Mouse (Mus musculus): ENCODE data around the gene Insl6. TPM values are rescaled to one million over a fixed set of nuclear protein-coding genes. Genes with fewer than 3 reads are reported as not detected.
A peak's percentile ranks its signal among the peaks of the same experiment; 100 is the strongest.

Gene Insl6
- total and polyA plus RNA-seq, 3 experiments, result 5.1 to 11.2 (median 8.5) TPM

DNA sequence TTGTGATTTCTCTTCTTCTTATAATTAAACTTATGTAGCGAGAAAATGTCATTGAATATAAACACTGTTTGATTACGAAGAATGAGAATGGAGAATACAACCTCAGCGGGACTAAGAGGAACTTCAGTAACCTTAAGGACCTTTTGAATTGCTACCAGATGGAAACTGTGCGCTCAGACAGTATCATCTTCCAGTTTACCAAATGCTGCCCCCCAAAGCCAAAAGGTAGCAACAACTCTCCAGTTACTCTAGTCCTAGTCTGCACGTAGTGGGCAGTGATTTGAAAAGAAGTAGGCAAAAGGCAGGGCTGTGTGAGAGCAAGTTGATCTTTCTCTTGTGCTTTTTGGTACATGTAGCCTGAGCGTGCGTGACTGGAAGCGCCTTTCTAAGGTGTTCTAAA lies 37.3 kb downstream of the Insl6 start:
- no peaks in the 10 kb centered on the region for H3K27me3 ChIP-seq (replicated peaks)
- H3K79me2 ChIP-seq (replicated peaks; ENCODE audit: control insufficient read depth, extremely low read depth, insufficient read depth, poor library complexity, severe bottlenecking), result no peaks in the 10 kb centered on the region
- H3K36me3 ChIP-seq (replicated peaks in 1 of 2; ENCODE audit: control insufficient read depth in 1 of 2, insufficient read depth in 1 of 2, low read length in 1 of 2), result peaks cover 24 to 50% of the 10 kb centered on the region in 2 experiments
- no peak overlapping the region for H3K4me2 ChIP-seq (ENCODE audit: insufficient read depth, low read depth, poor library complexity, severe bottlenecking)
- H3K27ac ChIP-seq (ENCODE audit: insufficient read depth, low read depth), result no peak overlapping the region
- H3K9me3 ChIP-seq (replicated peaks; ENCODE audit: low read length), result no peaks in the 10 kb centered on the region
- in situ Hi-C loops (cut with MboI; ENCODE audit: low pct_ligation_motif_present, low pct_unique_long_range_greater_than_20kb, low sequenced_read_pairs), result no loop called here
- H3K4me3 ChIP-seq (replicated peaks in 1 of 3; ENCODE audit: low read depth in 2 of 3, low read length in 2 of 3, poor library complexity in 1 of 3), result no peak overlapping the region
- H3K4me1 ChIP-seq (ENCODE audit: control insufficient read depth in 1 of 2, insufficient read depth in 2 of 2), result no peaks in the 10 kb centered on the region; a peak in 1 of 4 replicates
- H3K9ac ChIP-seq (ENCODE audit: insufficient read depth, low read depth), result no peak overlapping the region
- TF ChIP-seq CTCF (conservative IDR thresholded peaks at IDR 0.05 in 1 of 2, IDR thresholded peaks at IDR 0.05 in 1 of 2; ENCODE audit: low read depth in 2 of 2, low read length in 2 of 2), result peak in 1 of 2 experiments; percentile 35; a peak in 2 of 4 replicates
- peak; percentile 20; the same call in 1 of the 2 replicates for TF ChIP-seq SMC3 (IDR thresholded peaks at IDR 0.05; ENCODE audit: low read depth, low read length)
- TF ChIP-seq RAD21 (IDR thresholded peaks at IDR 0.05; ENCODE audit: low read depth, low read length), result peak; percentile 27
- TF ChIP-seq MYC (IDR thresholded peaks at IDR 0.05; ENCODE audit: low read depth, low read length), result no peak
- DNase-seq (ENCODE audit: extremely low read depth), result no peak
- dilution Hi-C loops (cut with MboI; ENCODE audit: extremely low pct_ligation_motif_present, extremely low pct_unique_long_range_greater_than_20kb, low sequenced_read_pairs), result no loop called here

- DNase-seq (ENCODE audit: extremely low read depth), result no peak
- no peaks in the 10 kb centered on the region for H3K27me3 ChIP-seq (replicated peaks)
- H3K4me2 ChIP-seq (ENCODE audit: insufficient read depth, low read depth, poor library complexity, severe bottlenecking), result no peak overlapping the region
- no peak for TF ChIP-seq GABPA (IDR thresholded peaks at IDR 0.05; ENCODE audit: insufficient replicate concordance, low read depth, low read length)
- TF ChIP-seq JUND (conservative IDR thresholded peaks at IDR 0.05; ENCODE audit: low read depth, low read length), result no peak
- TF ChIP-seq CTCF (conservative IDR thresholded peaks at IDR 0.05 in 1 of 2, IDR thresholded peaks at IDR 0.05 in 1 of 2; ENCODE audit: low read depth in 2 of 2, low read length in 2 of 2), result no peak
- no peak for TF ChIP-seq TBP (conservative IDR thresholded peaks at IDR 0.05; ENCODE audit: low read depth, low read length)
- TF ChIP-seq MYC (IDR thresholded peaks at IDR 0.05; ENCODE audit: low read depth, low read length), result no peak
- TF ChIP-seq EP300 (IDR thresholded peaks at IDR 0.05; ENCODE audit: low read length), result no peak
- no peak for TF ChIP-seq CHD1 (IDR thresholded peaks at IDR 0.05; ENCODE audit: low read depth, low read length)
- no peak for TF ChIP-seq ZNF384 (IDR thresholded peaks at IDR 0.05; ENCODE audit: low read depth, low read length)
- TF ChIP-seq ELF1 (IDR thresholded peaks at IDR 0.05; ENCODE audit: low read depth, low read length), result no peak
- peaks cover 12 to 34% of the 10 kb centered on the region in 2 experiments for H3K36me3 ChIP-seq (replicated peaks in 1 of 2; ENCODE audit: control insufficient read depth in 1 of 2, insufficient read depth in 1 of 2, low read length in 1 of 2)
- no peaks in the 10 kb centered on the region for H3K9me3 ChIP-seq (replicated peaks; ENCODE audit: low read length)
- in situ Hi-C loops (cut with MboI; ENCODE audit: low pct_ligation_motif_present, low pct_unique_long_range_greater_than_20kb, low sequenced_read_pairs), result no loop called here
- H3K4me3 ChIP-seq (replicated peaks in 1 of 3; ENCODE audit: low read depth in 2 of 3, low read length in 2 of 3, poor library complexity in 1 of 3), result no peak overlapping the region
- no peaks in the 10 kb centered on the region for H3K79me2 ChIP-seq (replicated peaks; ENCODE audit: control insufficient read depth, extremely low read depth, insufficient read depth, poor library complexity, severe bottlenecking)
- no peaks in the 10 kb centered on the region for H3K4me1 ChIP-seq (ENCODE audit: control insufficient read depth in 1 of 2, insufficient read depth in 2 of 2)
- no peak overlapping the region for H3K27ac ChIP-seq (ENCODE audit: insufficient read depth, low read depth)
- H3K9ac ChIP-seq (ENCODE audit: insufficient read depth, low read depth), result no peak overlapping the region
- dilution Hi-C loops (cut with MboI; ENCODE audit: extremely low pct_ligation_motif_present, extremely low pct_unique_long_range_greater_than_20kb, low sequenced_read_pairs), result no loop called here
These were observed 39.7 kb downstream of the Insl6 start for GRCm38 (mm10) chr19:29285451-29285869.

GRCm38 (mm10) chr19:29278944-29279587 lies 46.1 kb downstream of the Insl6 start:
- Histone ChIP-seq H3K27me3 (replicated peaks) (no peaks in the 10 kb centered on the region), H3K9me3 (replicated peaks; ENCODE audit: low read length) (no peaks in the 10 kb centered on the region), H3K9ac (ENCODE audit: insufficient read depth, low read depth) (no peak overlapping the region), H3K4me3 (replicated peaks in 1 of 3; ENCODE audit: low read depth in 2 of 3, low read length in 2 of 3, poor library complexity in 1 of 3) (no peak overlapping the region), H3K27ac (ENCODE audit: insufficient read depth, low read depth) (no peak overlapping the region), H3K4me1 (ENCODE audit: control insufficient read depth in 1 of 2, insufficient read depth in 2 of 2) (no peaks in the 10 kb centered on the region), H3K4me2 (ENCODE audit: insufficient read depth, low read depth, poor library complexity, severe bottlenecking) (no peak overlapping the region), H3K36me3 (replicated peaks in 1 of 2; ENCODE audit: control insufficient read depth in 1 of 2, insufficient read depth in 1 of 2, low read length in 1 of 2) (peaks cover 7 to 27% of the 10 kb centered on the region in 2 experiments), H3K79me2 (replicated peaks; ENCODE audit: control insufficient read depth, extremely low read depth, insufficient read depth, poor library complexity, severe bottlenecking) (no peaks in the 10 kb centered on the region)
- no peak for TF ChIP-seq MXI1 (IDR thresholded peaks at IDR 0.05; ENCODE audit: low read depth, low read length)
- no peak for TF ChIP-seq SMC3 (IDR thresholded peaks at IDR 0.05; ENCODE audit: low read depth, low read length)
- no peak for TF ChIP-seq ETS1 (conservative IDR thresholded peaks at IDR 0.05; ENCODE audit: low read depth, low read length)
- in situ Hi-C loops (cut with MboI; ENCODE audit: low pct_ligation_motif_present, low pct_unique_long_range_greater_than_20kb, low sequenced_read_pairs), result no loop called here
- DNase-seq (ENCODE audit: extremely low read depth), result no peak
- dilution Hi-C loops (cut with MboI; ENCODE audit: extremely low pct_ligation_motif_present, extremely low pct_unique_long_range_greater_than_20kb, low sequenced_read_pairs), result no loop called here

Data from CH12.LX (cell line).